Mouse (Mus musculus) C2C12 (cell line): ENCODE data around the gene Prickle2. TPM values are rescaled to one million over a fixed set of nuclear protein-coding genes. Genes with fewer than 3 reads are reported as not detected.

ENCODE experiments used
- H3K27me3 ChIP-seq: one replicate; pipeline ENCODE4 v1.6.1; 2011; ENCODE audit not compliant: control insufficient read depth, insufficient read depth, insufficient read length
- H3K36me3 ChIP-seq: one replicate; pipeline ENCODE4 v1.6.1; 2011; ENCODE audit not compliant: control insufficient read depth, insufficient read depth
- H3K4me3 ChIP-seq: one replicate; pipeline ENCODE4 v1.5.1; 2011; ENCODE audit warnings: mild to moderate bottlenecking, control low read depth; ENCODE audit not compliant: poor library complexity, insufficient read depth, severe bottlenecking
- H3K79me2 ChIP-seq: one replicate; pipeline ENCODE4 v1.6.1; 2011; ENCODE audit not compliant: control insufficient read depth, insufficient read depth
- H3K79me3 ChIP-seq: one replicate; pipeline ENCODE4 v1.6.1; 2011; ENCODE audit warnings: low read depth, control low read depth
- H3ac ChIP-seq: one replicate; pipeline ENCODE3; 2011; ENCODE audit warnings: low read depth; ENCODE audit not compliant: control insufficient read depth, insufficient read length
- CEBPB ChIP-seq: IDR thresholded peaks from one replicate; pipeline ENCODE4 v1.6.1; 2011; ENCODE audit warnings: low read depth, mild to moderate bottlenecking, control low read depth, moderate library complexity
- CTCF ChIP-seq: IDR thresholded peaks from one replicate; pipeline ENCODE4 v1.5.1; 2011; ENCODE audit not compliant: control insufficient read depth, insufficient read depth, insufficient read length
- FOSL1 ChIP-seq: IDR thresholded peaks from one replicate; pipeline ENCODE4 v1.8.0; 2011; ENCODE audit warnings: mild to moderate bottlenecking, low read length; ENCODE audit not compliant: poor library complexity, insufficient read depth, severe bottlenecking
- MAX ChIP-seq: IDR thresholded peaks from one replicate; pipeline ENCODE4 v1.6.1; 2011; ENCODE audit warnings: mild to moderate bottlenecking, control low read depth
- MYOD1 ChIP-seq: IDR thresholded peaks from one replicate; pipeline ENCODE4 v1.6.1; 2011; ENCODE audit warnings: low read depth; ENCODE audit not compliant: control insufficient read depth, insufficient read length
- MYOG ChIP-seq: IDR thresholded peaks from one replicate; pipeline ENCODE4 v1.6.1; 2011; ENCODE audit not compliant: control insufficient read depth, insufficient read length; ENCODE audit errors: extremely low read depth
- USF1 ChIP-seq: IDR thresholded peaks from one replicate; pipeline ENCODE4 v1.6.1; 2011; ENCODE audit warnings: low read depth, mild to moderate bottlenecking, control low read depth, moderate library complexity
- polyA plus RNA-seq: library from polyadenylated mRNA; unstranded; fragments of >200 nt; fragmentation: generic; extraction: Trizol; gene quantifications from one replicate; pipeline ENCODE4 v1.2.1, GENCODE M21; 2012; ENCODE audit warnings: missing spikeins

The Prickle2 gene
- polyA plus RNA-seq, 1 experiment = 0.02 TPM

- no peaks in the 10 kb centered on the region for H3K36me3 ChIP-seq
- H3K4me3 ChIP-seq = no peak overlapping the region
- no peak for TF ChIP-seq FOSL1
- TF ChIP-seq MAX = no peak
- TF ChIP-seq MYOG = no peak
- no peak for TF ChIP-seq USF1
- TF ChIP-seq MYOD1 = no peak
- TF ChIP-seq CEBPB = no peak
- no peak for TF ChIP-seq CTCF
- no peaks in the 10 kb centered on the region for H3K79me3 ChIP-seq
- H3ac ChIP-seq = no peak overlapping the region
- H3K27me3 ChIP-seq = no peaks in the 10 kb centered on the region
- H3K79me2 ChIP-seq = no peaks in the 10 kb centered on the region
Measured at GRCm38 (mm10) chr6:92728084-92728483, 22.1 kb upstream of the Prickle2 start.

GRCm38 (mm10) chr6:92727351-92727986, 21.5 kb upstream of the Prickle2 start:
- TF ChIP-seq USF1 (no peak), MAX (no peak), CTCF (no peak), MYOD1 (no peak), FOSL1 (no peak), MYOG (no peak), CEBPB (no peak)
- Histone ChIP-seq H3K79me3 (no peaks in the 10 kb centered on the region), H3K4me3 (no peak overlapping the region), H3K79me2 (no peaks in the 10 kb centered on the region), H3K36me3 (no peaks in the 10 kb centered on the region), H3K27me3 (no peaks in the 10 kb centered on the region), H3ac (no peak overlapping the region)

GRCm38 (mm10) chr6:92726121-92726520, 20.2 kb upstream of the Prickle2 start:
- Histone ChIP-seq H3K36me3 (no peaks in the 10 kb centered on the region), H3K79me2 (no peaks in the 10 kb centered on the region), H3ac (no peak overlapping the region), H3K27me3 (no peaks in the 10 kb centered on the region), H3K4me3 (no peak overlapping the region), H3K79me3 (no peaks in the 10 kb centered on the region)
- TF ChIP-seq CTCF (no peak), FOSL1 (no peak), USF1 (no peak), MAX (no peak), MYOD1 (no peak), CEBPB (no peak), MYOG (no peak)

- H3K27me3 ChIP-seq = no peaks in the 10 kb centered on the region
- no peaks in the 10 kb centered on the region for H3K79me3 ChIP-seq
- no peaks in the 10 kb centered on the region for H3K79me2 ChIP-seq
- H3K36me3 ChIP-seq = no peaks in the 10 kb centered on the region
- no peak overlapping the region for H3ac ChIP-seq
- H3K4me3 ChIP-seq = no peak overlapping the region
- TF ChIP-seq MAX (no peak), CTCF (no peak), MYOD1 (no peak), USF1 (no peak), MYOG (no peak), CEBPB (no peak), FOSL1 (no peak)
Measured at GRCm38 (mm10) chr6:92724394-92724793, 18.4 kb upstream of the Prickle2 start.

GRCm38 (mm10) chr6:92715806-92716205, 9.9 kb upstream of the Prickle2 start:
- Histone ChIP-seq H3ac (no peak overlapping the region), H3K4me3 (no peak overlapping the region), H3K79me2 (no peaks in the 10 kb centered on the region), H3K79me3 (no peaks in the 10 kb centered on the region), H3K36me3 (no peaks in the 10 kb centered on the region), H3K27me3 (no peaks in the 10 kb centered on the region)
- TF ChIP-seq MYOG (no peak), CTCF (no peak), USF1 (no peak), MYOD1 (no peak), MAX (no peak), FOSL1 (no peak), CEBPB (no peak)
